Mouse (Mus musculus): ENCODE data around the gene Ttc16. TPM values are rescaled to one million over a fixed set of nuclear protein-coding genes. Genes with fewer than 3 reads are reported as not detected.
A peak's percentile ranks its signal among the peaks of the same experiment; 100 is the strongest.

The Ttc16 gene
- total and polyA plus RNA-seq, 2 experiments from 2014 or later: 0.44 to 3.2 TPM

GRCm38 (mm10) chr2:32752181-32752580 is 23.3 kb downstream of the Ttc16 start:
- Histone ChIP-seq H3K36me3 (ENCODE audit: insufficient read depth, low read length) (peaks cover 49% of the 10 kb centered on the region), H3K4me1 (ENCODE audit: insufficient read depth, low read length) (0 out of 2 replicates have a peak, but pooled peaks cover 4% of the 10 kb centered on the region), H3K4me2 (ENCODE audit: low read depth, low read length, poor library complexity, severe bottlenecking) (no peak overlapping the region), H3K9me3 (ENCODE audit: low read length) (no peaks in the 10 kb centered on the region), H3K27ac (ENCODE audit: low read depth, low read length) (no peak overlapping the region), H3K9ac (replicated peaks; ENCODE audit: low read length, poor library complexity, severe bottlenecking) (no peak overlapping the region), H3K4me3 (ENCODE audit: low read depth, low read length) (no peak overlapping the region), H3K27me3 (ENCODE audit: insufficient read depth, low read length) (no peaks in the 10 kb centered on the region)
- peak; percentile 60 for TF ChIP-seq CTCF (IDR thresholded peaks at IDR 0.05)
- peak; percentile 35 for DNase-seq (ENCODE audit: low spot score)
- WGBS: 63% methylated on average over 10 of the region's 10 CpGs
- ATAC-seq (ENCODE audit: low FRiP score): no peak

DNA sequence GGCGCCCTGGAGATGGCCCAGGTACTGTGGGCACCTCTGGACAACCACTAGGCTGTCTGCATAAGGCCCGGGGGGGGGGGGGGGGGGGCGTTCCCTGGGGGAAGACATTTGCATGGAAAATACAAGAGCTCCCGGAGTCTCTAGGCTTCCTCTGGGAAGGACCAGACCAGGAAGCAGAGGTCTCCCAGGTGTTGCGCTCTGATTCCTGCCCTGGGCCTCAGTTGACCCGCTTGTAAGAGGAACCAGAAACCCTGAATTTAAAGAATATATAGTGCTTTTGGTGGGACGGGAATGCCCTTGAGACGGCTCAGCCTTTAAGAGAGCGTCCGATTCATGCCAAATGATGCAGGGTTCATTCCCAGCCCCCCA is 23.8 kb downstream of the Ttc16 start:
- Histone ChIP-seq H3K4me3 (ENCODE audit: low read depth, low read length) (0 out of 2 replicates have a peak overlapping the region, but pooled peaks have one; percentile 6), H3K36me3 (ENCODE audit: insufficient read depth, low read length) (peaks cover 55% of the 10 kb centered on the region), H3K27ac (ENCODE audit: low read depth, low read length) (no peak overlapping the region)

GRCm38 (mm10) chr2:32750887-32751664 is 24.4 kb downstream of the Ttc16 start:
- 14% methylated on average over 31 of the region's 31 CpGs for WGBS
- Histone ChIP-seq H3K4me3 (ENCODE audit: low read depth, low read length) (0 out of 2 replicates have a peak overlapping the region, but pooled peaks have one; percentile 6), H3K4me1 (ENCODE audit: insufficient read depth, low read length) (0 out of 2 replicates have a peak, but pooled peaks cover 4% of the 10 kb centered on the region), H3K27ac (ENCODE audit: low read depth, low read length) (no peak overlapping the region), H3K9me3 (ENCODE audit: low read length) (no peaks in the 10 kb centered on the region), H3K27me3 (ENCODE audit: insufficient read depth, low read length) (no peaks in the 10 kb centered on the region), H3K9ac (replicated peaks; ENCODE audit: low read length, poor library complexity, severe bottlenecking) (0 out of 2 replicates have a peak overlapping the region, but pooled peaks have one; percentile 14), H3K4me2 (ENCODE audit: low read depth, low read length, poor library complexity, severe bottlenecking) (peak overlapping the region; percentile 16), H3K36me3 (ENCODE audit: insufficient read depth, low read length) (peaks cover 60% of the 10 kb centered on the region)
- peak; percentile 62 for DNase-seq (ENCODE audit: low spot score)
- ATAC-seq (ENCODE audit: low FRiP score): peak; percentile 56
- no peak for TF ChIP-seq CTCF (IDR thresholded peaks at IDR 0.05)

More for the DNA sequence above, 23.8 kb downstream of the Ttc16 start:
- TF ChIP-seq CTCF (IDR thresholded peaks at IDR 0.05): no peak
- Histone ChIP-seq H3K27me3 (ENCODE audit: insufficient read depth, low read length) (no peaks in the 10 kb centered on the region), H3K4me2 (ENCODE audit: low read depth, low read length, poor library complexity, severe bottlenecking) (peak overlapping the region; percentile 16), H3K9ac (replicated peaks; ENCODE audit: low read length, poor library complexity, severe bottlenecking) (no peak overlapping the region), H3K4me1 (ENCODE audit: insufficient read depth, low read length) (0 out of 2 replicates have a peak, but pooled peaks cover 4% of the 10 kb centered on the region), H3K9me3 (ENCODE audit: low read length) (no peaks in the 10 kb centered on the region)
- WGBS: 35% methylated on average over 8 of the region's 10 CpGs
- ATAC-seq (ENCODE audit: low FRiP score): no peak
- DNase-seq (ENCODE audit: low spot score): no peak

- Histone ChIP-seq H3K9ac (replicated peaks; ENCODE audit: low read length, poor library complexity, severe bottlenecking) (no peak overlapping the region), H3K36me3 (ENCODE audit: insufficient read depth, low read length) (peaks cover 69% of the 10 kb centered on the region), H3K4me3 (ENCODE audit: low read depth, low read length) (no peak overlapping the region), H3K4me2 (ENCODE audit: low read depth, low read length, poor library complexity, severe bottlenecking) (no peak overlapping the region), H3K9me3 (ENCODE audit: low read length) (no peaks in the 10 kb centered on the region), H3K27ac (ENCODE audit: low read depth, low read length) (no peak overlapping the region), H3K4me1 (ENCODE audit: insufficient read depth, low read length) (0 out of 2 replicates have a peak, but pooled peaks cover 4% of the 10 kb centered on the region), H3K27me3 (ENCODE audit: insufficient read depth, low read length) (no peaks in the 10 kb centered on the region)
- WGBS: 72% methylated on average over 7 of the region's 7 CpGs
- DNase-seq (ENCODE audit: low spot score) (no peak), ATAC-seq (ENCODE audit: low FRiP score) (no peak)
- TF ChIP-seq CTCF (IDR thresholded peaks at IDR 0.05): peak; percentile 27
Measured at GRCm38 (mm10) chr2:32750199-32750598, 25.2 kb downstream of the Ttc16 start.

DNA sequence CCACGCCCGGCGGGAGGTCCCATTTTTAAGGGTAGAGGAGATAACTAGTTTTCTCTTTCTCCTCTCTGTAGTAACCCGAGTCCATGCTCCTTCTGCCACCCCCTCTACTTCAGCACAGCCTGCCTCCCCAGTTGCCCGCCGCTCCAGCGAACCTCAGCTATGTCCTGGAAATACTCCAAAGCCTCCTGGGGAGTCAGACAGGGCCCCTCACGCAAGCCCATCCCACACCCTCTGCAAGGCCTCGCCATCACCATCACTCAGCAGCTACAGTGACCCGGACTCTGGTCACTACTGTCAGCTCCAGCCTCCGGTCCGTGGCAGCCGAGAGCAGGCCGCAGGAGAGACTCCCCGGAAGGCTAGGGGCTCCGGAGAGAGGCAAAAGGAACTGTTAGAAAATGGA is 26.4 kb downstream of the Ttc16 start:
- TF ChIP-seq CTCF (IDR thresholded peaks at IDR 0.05): no peak
- no peak overlapping the region for H3K4me3 ChIP-seq (ENCODE audit: low read depth, low read length)
- H3K4me2 ChIP-seq (ENCODE audit: low read depth, low read length, poor library complexity, severe bottlenecking): no peak overlapping the region
- DNase-seq (ENCODE audit: low spot score) (no peak), ATAC-seq (ENCODE audit: low FRiP score) (no peak)
- no peak overlapping the region for H3K27ac ChIP-seq (ENCODE audit: low read depth, low read length)
- H3K36me3 ChIP-seq (ENCODE audit: insufficient read depth, low read length): peaks cover 68% of the 10 kb centered on the region
- no peak overlapping the region for H3K9ac ChIP-seq (replicated peaks; ENCODE audit: low read length, poor library complexity, severe bottlenecking)
- 0 out of 2 replicates have a peak, but pooled peaks cover 4% of the 10 kb centered on the region for H3K4me1 ChIP-seq (ENCODE audit: insufficient read depth, low read length)
- WGBS: 90% methylated on average over 16 of the region's 16 CpGs
- no peaks in the 10 kb centered on the region for H3K27me3 ChIP-seq (ENCODE audit: insufficient read depth, low read length)
- no peaks in the 10 kb centered on the region for H3K9me3 ChIP-seq (ENCODE audit: low read length)
